Mouse (Mus musculus) liver, embryonic 14 days (tissue): ENCODE data around the gene Syn1. TPM values are rescaled to one million over a fixed set of nuclear protein-coding genes. Genes with fewer than 3 reads are reported as not detected.

Experiments
- polyA plus RNA-seq: library from polyadenylated mRNA; depleted of rRNA; stranded (reverse); fragments of >200 nt; gene quantifications from 2 replicates; pipeline ENCODE4 v1.2.3, GENCODE M21; 2012; rRNA removed

Syn1 gene
- polyA plus RNA-seq = 0.01 and 0.03 TPM in 2 replicates

DNA sequence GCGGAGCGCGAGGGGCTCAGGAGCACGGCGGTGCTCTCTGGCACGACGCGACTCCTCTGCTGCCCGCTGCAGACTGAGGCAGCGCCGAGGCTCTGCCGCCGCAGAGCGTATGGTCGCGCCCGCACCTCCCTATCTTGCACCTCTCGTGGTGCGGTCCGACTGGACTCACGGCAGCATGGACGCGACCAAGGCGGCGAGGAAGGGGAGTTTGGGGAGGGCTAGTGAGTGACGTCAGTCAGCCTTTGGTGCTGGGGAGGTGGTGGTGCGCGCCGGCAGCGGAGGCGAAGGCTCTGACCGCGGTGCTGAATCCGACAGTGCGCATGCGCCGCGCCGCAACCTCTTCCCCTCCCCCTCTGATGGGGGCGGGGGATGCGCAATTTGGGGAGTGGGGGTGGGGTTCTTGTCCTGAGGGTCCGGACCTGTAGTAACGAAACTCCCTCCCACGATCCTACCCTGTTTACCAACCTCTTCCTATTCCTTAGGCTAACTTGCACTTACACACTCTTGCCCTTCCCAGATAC is at the start of gene Syn1:
Syn1 (minus strand) TSS at position 161 of the 521 bp plus-strand sequence.

DNA sequence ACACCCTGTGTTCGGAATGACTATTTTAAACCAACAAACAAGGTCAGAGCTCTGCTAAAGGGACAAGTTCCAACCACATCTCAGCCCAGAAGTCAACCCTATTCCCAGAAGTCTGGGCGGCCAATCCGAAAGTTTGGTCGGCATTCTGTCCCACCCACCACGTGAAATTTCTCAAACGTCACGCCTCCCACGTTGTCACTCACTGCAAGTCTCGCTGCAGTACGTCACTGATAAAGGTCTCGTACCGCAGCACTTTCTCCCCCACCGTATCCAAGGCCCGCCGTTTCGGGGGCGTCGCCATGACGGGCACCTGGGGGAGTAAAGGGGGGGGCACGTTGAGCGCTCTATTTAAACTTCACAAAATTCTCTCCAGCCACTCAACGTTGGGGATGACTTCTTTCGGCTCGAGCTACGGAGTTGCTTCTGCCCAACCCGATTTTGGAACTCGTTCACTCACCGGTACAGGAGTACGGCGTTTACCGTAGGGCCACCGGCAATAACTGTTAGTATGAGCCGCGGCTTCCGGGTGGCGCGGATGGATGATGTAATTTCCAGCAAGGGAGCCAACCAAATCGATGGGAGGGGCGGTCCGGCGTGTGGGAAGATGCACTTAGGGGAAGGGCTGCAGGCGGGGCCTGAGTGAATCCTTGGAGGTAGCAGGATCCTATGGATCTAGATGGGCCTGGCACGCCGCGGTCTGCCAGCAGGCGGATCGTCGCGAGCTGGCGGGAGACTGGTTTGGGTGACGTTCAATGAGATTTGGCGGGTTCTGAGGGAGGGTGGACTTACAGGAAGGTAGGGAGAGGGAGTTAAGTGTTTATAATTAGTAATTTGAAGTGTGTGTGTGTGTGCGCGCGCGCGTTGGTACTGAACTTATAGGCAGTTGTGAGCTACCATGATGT is 40.9 kb upstream of the Syn1 start, which contains the start of gene Uxt:
Uxt (minus strand) TSS at position 541 of the 902 bp plus-strand sequence.

DNA sequence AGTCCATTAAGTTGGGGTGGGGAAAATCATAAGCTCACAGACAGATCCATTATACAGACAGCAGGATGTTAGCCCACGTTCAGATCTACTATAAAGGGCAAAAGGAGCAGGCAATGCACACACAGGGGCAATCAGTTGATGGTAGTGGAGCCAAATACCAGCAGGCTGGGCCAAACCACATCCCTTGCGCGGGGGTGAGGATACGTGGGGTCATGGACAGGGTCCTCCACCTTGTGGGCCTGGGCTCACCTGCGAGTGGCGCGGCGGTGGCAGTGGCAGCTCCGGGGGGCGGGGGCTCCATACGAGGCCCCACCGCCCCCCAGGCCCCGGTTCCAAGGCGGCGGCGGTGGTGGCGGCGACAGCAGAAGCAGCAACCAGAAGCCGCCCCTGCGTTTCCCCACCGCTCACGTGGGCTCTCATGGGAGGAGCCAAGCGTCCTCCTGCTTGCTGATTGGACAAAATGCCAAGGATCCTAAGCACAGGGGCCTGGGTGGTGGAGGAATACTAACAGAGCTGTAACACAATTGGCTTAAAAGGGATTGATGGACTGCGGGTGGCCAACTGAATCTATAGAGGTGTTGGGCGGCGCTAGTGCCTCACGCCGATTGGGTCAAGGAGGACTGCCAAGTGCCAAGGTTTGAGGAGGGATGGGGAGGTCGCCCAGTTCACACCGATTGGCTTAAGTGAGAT is 29.5 kb upstream of the Syn1 start, which contains the start of gene Elk1:
Elk1 (minus strand) TSS at position 418 of the 690 bp plus-strand sequence.

DNA sequence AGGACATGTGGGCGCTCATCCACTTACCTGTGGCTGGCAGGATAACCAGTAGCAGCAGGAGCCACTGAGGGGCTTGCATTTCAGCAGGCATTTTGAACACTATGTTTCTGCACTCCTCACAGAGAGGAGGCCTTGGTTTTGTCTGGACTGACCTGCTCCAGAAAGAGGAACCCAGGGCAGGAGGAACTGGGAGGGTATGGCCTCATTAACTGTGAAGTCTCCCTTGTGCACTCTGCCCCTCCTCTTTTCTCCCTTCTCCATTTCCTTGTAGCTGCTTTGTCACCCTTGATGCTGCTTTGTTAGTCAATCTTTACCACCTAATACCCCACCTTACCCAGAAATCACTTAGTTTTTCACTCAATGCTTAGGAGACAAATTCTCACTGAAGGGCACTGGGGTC is 10.6 kb upstream of the Syn1 start, which contains the start of gene Cfp:
Cfp (minus strand) TSS at position 192 of the 400 bp plus-strand sequence.

DNA sequence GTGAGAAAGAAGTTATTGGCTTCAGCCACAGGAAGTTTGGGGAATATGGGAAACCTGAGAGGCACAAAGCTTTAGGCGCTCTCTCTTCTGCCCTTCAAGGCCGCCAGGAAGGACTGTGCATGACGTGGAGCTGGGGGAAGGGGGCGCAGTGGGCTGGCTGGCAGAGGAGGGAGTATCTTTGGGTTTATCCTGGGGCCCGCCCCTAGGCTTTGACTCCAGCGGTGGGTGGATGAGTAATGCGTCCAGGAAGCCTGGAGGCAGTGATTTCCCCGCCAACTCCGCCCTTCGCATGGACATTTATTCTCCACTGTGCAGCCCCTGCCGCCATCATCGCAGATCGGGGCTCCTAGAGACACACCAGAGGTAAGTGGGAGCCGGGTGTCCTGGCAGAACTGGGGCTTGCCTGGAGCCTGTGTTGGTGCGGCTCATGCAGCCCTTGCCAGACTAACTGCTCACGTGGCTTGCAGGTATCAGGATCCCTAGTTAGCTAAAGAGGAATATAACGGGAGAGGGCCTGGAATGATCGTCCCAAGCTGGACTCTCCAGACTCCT is 50.8 kb downstream of the Syn1 start, which contains the start of gene Timp1:
Timp1 (plus strand) TSS at position 205 of the 552 bp plus-strand sequence.

Other genes with a start within 250 kb of the Syn1 start
- 41.7 and 47.0 TPM in 2 replicates for gene Cdk16, start 233.1 kb downstream of the Syn1 start, polyA plus RNA-seq
- gene Usp11, start 217.1 kb downstream of the Syn1 start, polyA plus RNA-seq = 6.5 and 6.6 TPM in 2 replicates
- gene Araf, start 123.2 kb downstream of the Syn1 start, polyA plus RNA-seq = 36.1 and 38.7 TPM in 2 replicates
- 1.4 and 2.1 TPM in 2 replicates for gene Timp1, start 50.8 kb downstream of the Syn1 start, polyA plus RNA-seq
- 14.6 and 19.4 TPM in 2 replicates for gene Cfp, start 10.6 kb upstream of the Syn1 start, polyA plus RNA-seq
- gene Elk1, start 29.6 kb upstream of the Syn1 start, polyA plus RNA-seq = 1.7 and 2.1 TPM in 2 replicates
- 14.6 and 20.0 TPM in 2 replicates for gene Uxt, start 41.0 kb upstream of the Syn1 start, polyA plus RNA-seq
- 1.8 and 2.1 TPM in 2 replicates for gene Zfp182, start 141.3 kb upstream of the Syn1 start, polyA plus RNA-seq
- not detected in 2 replicates for gene Spaca5, start 147.4 kb upstream of the Syn1 start, polyA plus RNA-seq
- 0.03 and 0.06 TPM in 2 replicates for gene Zfp300, start 168.5 kb upstream of the Syn1 start, polyA plus RNA-seq
- not detected in 2 replicates for gene Ssxa1, start 194.8 kb upstream of the Syn1 start, polyA plus RNA-seq